Mouse (Mus musculus): ENCODE measurements at regions not wholly inside any gene's neighbourhood (a gene's known extent, or its start where the extent isn't known, plus 50 kb on each side); places are given as distances from the start of the nearest gene placed in this dataset.

- no peak for DNase-seq
- intact Hi-C loops (cut with DNase I), result no loop called here
Measured at GRCm38 (mm10) chr2:158909086-158909485, 114.5 kb downstream of the Dhx35 start.

- no peak for DNase-seq
- intact Hi-C loops (cut with DNase I), result loop anchor here (5.0 to 10.0 kb wide), 2 partner anchors 254 to 1667 kb away; no protein-coding TSS in a partner anchor
Measured at GRCm38 (mm10) chr2:158910325-158910724, 115.7 kb downstream of the Dhx35 start.

- no peak for DNase-seq
- intact Hi-C loops (cut with DNase I), result loop anchor here (5.0 to 10.0 kb wide), 2 partner anchors 254 to 1666 kb away; no protein-coding TSS in a partner anchor
Measured at GRCm38 (mm10) chr2:158911191-158911590, 116.6 kb downstream of the Dhx35 start.

GRCm38 (mm10) chr2:158912631-158913258, 118.1 kb downstream of the Dhx35 start:
- intact Hi-C loops (cut with DNase I), result loop anchor here (5.0 to 10.0 kb wide), 2 partner anchors 252 to 1665 kb away; no protein-coding TSS in a partner anchor
- peak; percentile 19 to 21 for DNase-seq

GRCm38 (mm10) chr2:158917398-158917797, 122.8 kb downstream of the Dhx35 start:
- DNase-seq, result no peak
- intact Hi-C loops (cut with DNase I), result loop anchor here (10.0 kb wide), 1 partner anchor 247 kb away; no protein-coding TSS in a partner anchor

- intact Hi-C loops (cut with DNase I), result loop anchor here (10.0 kb wide), 1 partner anchor 246 kb away; no protein-coding TSS in a partner anchor
Measured at GRCm38 (mm10) chr2:158918312-158918711, 123.7 kb downstream of the Dhx35 start.

GRCm38 (mm10) chr2:158921342-158922255, 127.0 kb downstream of the Dhx35 start:
- intact Hi-C loops (cut with DNase I), result no loop called here

More at GRCm38 (mm10) chr2:158918312-158918711, 123.7 kb downstream of the Dhx35 start:
- no peak for DNase-seq

GRCm38 (mm10) chr2:158922766-158923165, 128.2 kb downstream of the Dhx35 start:
- no peak for DNase-seq
- intact Hi-C loops (cut with DNase I), result no loop called here

More at GRCm38 (mm10) chr2:158921342-158922255, 127.0 kb downstream of the Dhx35 start:
- DNase-seq, result no peak

GRCm38 (mm10) chr2:158929507-158929906, 134.9 kb downstream of the Dhx35 start:
- intact Hi-C loops (cut with DNase I), result no loop called here
- no peak for DNase-seq

- DNase-seq, result no peak
- intact Hi-C loops (cut with DNase I), result no loop called here
Measured at GRCm38 (mm10) chr2:158937948-158938565, 143.4 kb downstream of the Dhx35 start.

GRCm38 (mm10) chr2:158949418-158949817, 154.8 kb downstream of the Dhx35 start:
- DNase-seq, result no peak
- intact Hi-C loops (cut with DNase I), result no loop called here

GRCm38 (mm10) chr2:158951061-158951460, 156.5 kb downstream of the Dhx35 start:
- no peak for DNase-seq
- intact Hi-C loops (cut with DNase I), result no loop called here

- intact Hi-C loops (cut with DNase I), result no loop called here
Measured at GRCm38 (mm10) chr2:158956888-158957287, 162.3 kb downstream of the Dhx35 start.

GRCm38 (mm10) chr2:158965003-158965665, 170.5 kb downstream of the Dhx35 start:
- intact Hi-C loops (cut with DNase I), result no loop called here
- DNase-seq, result no peak

More at GRCm38 (mm10) chr2:158956888-158957287, 162.3 kb downstream of the Dhx35 start:
- no peak for DNase-seq

- no peak for DNase-seq
- intact Hi-C loops (cut with DNase I), result no loop called here
Measured at GRCm38 (mm10) chr2:158972178-158972577, 177.6 kb downstream of the Dhx35 start.

GRCm38 (mm10) chr2:158985529-158986148, 191.0 kb downstream of the Dhx35 start:
- no peak for DNase-seq
- intact Hi-C loops (cut with DNase I), result no loop called here

GRCm38 (mm10) chr2:159002481-159003186, 208.0 kb downstream of the Dhx35 start:
- intact Hi-C loops (cut with DNase I), result no loop called here

GRCm38 (mm10) chr2:159003187-159003497, 208.5 kb downstream of the Dhx35 start:
- intact Hi-C loops (cut with DNase I), result no loop called here
- DNase-seq, result no peak

More at GRCm38 (mm10) chr2:159002481-159003186, 208.0 kb downstream of the Dhx35 start:
- no peak for DNase-seq

- DNase-seq, result no peak
- intact Hi-C loops (cut with DNase I), result no loop called here
Measured at GRCm38 (mm10) chr2:159004417-159004816, 209.8 kb downstream of the Dhx35 start.
